Mouse (Mus musculus): Measurements from ENCODE around the gene Gm11444. TPM values are rescaled to one million over a fixed set of nuclear protein-coding genes. Genes with fewer than 3 reads are reported as not detected.

Gene Gm11444
- not detected in 2 replicates for polyA plus RNA-seq (2021; fragmentation: Nextera tagmentation)
- long read RNA-seq, experiment 1: 0 reads
- long read RNA-seq, experiment 2: 0 reads

DNA sequence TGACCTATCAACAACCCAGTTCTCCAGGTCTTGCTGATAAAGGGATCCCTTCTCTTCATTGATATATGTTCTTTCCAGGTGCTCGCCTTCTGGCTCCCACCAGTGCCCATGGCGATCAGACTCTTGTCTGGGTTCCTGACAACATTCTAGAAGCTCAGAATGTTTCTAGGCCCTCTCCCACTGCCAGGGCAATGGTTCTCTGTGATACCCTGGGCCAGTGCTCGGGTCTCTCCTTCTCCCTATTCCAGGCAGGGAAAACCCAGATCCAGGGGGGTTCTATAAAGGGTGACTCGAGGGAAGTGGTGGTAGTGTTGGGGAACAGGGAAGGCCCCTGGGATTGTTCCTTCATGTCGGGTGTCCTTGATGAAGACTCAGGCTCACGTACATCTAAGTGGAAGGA is at the start of gene Gm11444:
TSS of gene Gm11444 (minus strand) at position 101 of the 400 bp plus-strand sequence.

GRCm38 (mm10) chr11:85885665-85886428 is 35.7 kb upstream of the Gm11444 start, which contains the start of gene Tbx4:
TSS of gene Tbx4 (plus strand) at chr11:85886422.

GRCm38 (mm10) chr11:85832231-85832924 is 17.8 kb downstream of the Gm11444 start, which contains the start of gene Tbx2:
TSS of gene Tbx2 (plus strand) at chr11:85832551.

Other genes with a start within 250 kb of the Gm11444 start
- gene Tbx2, start 17.8 kb downstream of the Gm11444 start, polyA plus RNA-seq (2021; fragmentation: Nextera tagmentation): 0.05 TPM in 1 of 2 replicates, not detected in the other
- not detected in 2 replicates for gene Tbx4, start 36.1 kb upstream of the Gm11444 start, polyA plus RNA-seq (2021; fragmentation: Nextera tagmentation)